14 mouse cellular contexts compared by ENCODE assay signal in the genomic region with DNA sequence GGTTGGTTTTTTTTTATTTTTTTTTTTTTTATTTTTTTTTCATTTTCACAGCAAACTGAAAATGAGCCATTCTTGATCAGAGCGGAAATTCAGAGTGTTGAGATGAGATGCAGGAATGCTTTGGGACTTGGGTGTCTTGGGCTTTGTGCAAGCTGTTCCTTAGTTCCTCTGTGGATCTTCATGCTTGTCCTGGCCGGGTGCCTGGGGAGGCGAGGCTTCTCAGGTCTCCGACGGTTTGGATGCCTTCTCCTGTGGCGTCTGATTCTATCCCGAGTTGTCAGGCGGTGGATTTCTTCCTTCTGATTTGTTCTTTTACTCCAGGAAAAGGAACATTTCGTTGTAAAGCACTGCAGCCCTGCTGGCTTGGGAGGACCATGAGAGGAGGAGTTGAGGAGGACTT. TPM values are rescaled to one million over a fixed set of nuclear protein-coding genes. Genes with fewer than 3 reads are reported as not detected.
DNase-seq lines count a peak whose midpoint lies in the region; ATAC-seq and TF ChIP-seq lines count a peak whose summit lies in the region.
"Had no signal": no experiment of that assay in that cellular context is flagged by ENCODE, and none has a peak within 500 bp of the region (broad histone marks: within the 10 kb centered on the region; RNA-seq: fewer than 3 reads in every experiment).

No protein-coding gene starts in this region.

- no peak for TF ChIP-seq EP300 in lung, postnatal 0 days (IDR thresholded peaks at IDR 0.05)
- TF ChIP-seq EP300 in heart, postnatal 0 days (IDR thresholded peaks at IDR 0.05; ENCODE audit: low read depth): no peak

- no peak for TF ChIP-seq CTCF in lung, postnatal 0 days (IDR thresholded peaks at IDR 0.05)
- no peak for TF ChIP-seq CTCF in heart, postnatal 0 days (IDR thresholded peaks at IDR 0.05; ENCODE audit: low read depth)

- peak; percentile 36 to 38 for DNase-seq in cerebellum, postnatal 10 days
- DNase-seq in cerebellum, postnatal 4 days (ENCODE audit: low spot score in 2 of 2): no peak
- DNase-seq in lung, postnatal 0 days (ENCODE audit: low spot score): peak; percentile 28
- no peak for DNase-seq in lung, adult 18-20 months
- peak; percentile 6 for DNase-seq in heart, postnatal 0 days (ENCODE audit: low spot score)
- no peak for DNase-seq in embryo, embryonic 9.5 days (ENCODE audit: extremely low spot score)
- DNase-seq: adrenal gland, postnatal 10 days; kidney, adult 11 months; liver, postnatal 0 days had no signal

- no peaks in the 10 kb centered on the region for H3K36me3 ChIP-seq in heart, embryonic 13.5 days
- no peaks in the 10 kb centered on the region for H3K36me3 ChIP-seq in heart, embryonic 11.5 days (ENCODE audit: control insufficient read depth, insufficient read depth, low read length)
- H3K36me3 ChIP-seq in lung, postnatal 0 days (ENCODE audit: insufficient read depth, low read length): no peaks in the 10 kb centered on the region
- H3K36me3 ChIP-seq in heart, postnatal 0 days (replicated peaks; ENCODE audit: control insufficient read depth, insufficient read depth, low read length): no peaks in the 10 kb centered on the region
- H3K36me3 ChIP-seq: hindbrain, embryonic 13.5 days had no signal

- H3K9me3 ChIP-seq in heart, embryonic 13.5 days: no peaks in the 10 kb centered on the region
- H3K9me3 ChIP-seq in heart, embryonic 11.5 days (replicated peaks; ENCODE audit: control insufficient read depth, low read length): no peaks in the 10 kb centered on the region
- H3K9me3 ChIP-seq in lung, postnatal 0 days (ENCODE audit: low read length): no peaks in the 10 kb centered on the region
- no peaks in the 10 kb centered on the region for H3K9me3 ChIP-seq in heart, postnatal 0 days (replicated peaks; ENCODE audit: control insufficient read depth, low read length)
- H3K9me3 ChIP-seq: hindbrain, embryonic 13.5 days had no signal

- WGBS in heart, embryonic 13.5 days: 56% methylated on average over 9 of the region's 9 CpGs
- WGBS in heart, embryonic 11.5 days (ENCODE audit: insufficient replicate concordance): 68% methylated on average over 9 of the region's 9 CpGs
- WGBS in lung, postnatal 0 days: 58% methylated on average over 9 of the region's 9 CpGs
- 59% methylated on average over 9 of the region's 9 CpGs for WGBS in heart, postnatal 0 days

- no peak for ATAC-seq in heart, embryonic 13.5 days (ENCODE audit: extremely low read depth, insufficient number of reproducible peaks, low FRiP score, low TSS enrichment)
- no peak for ATAC-seq in heart, embryonic 11.5 days (replicated peaks; ENCODE audit: insufficient number of reproducible peaks, low FRiP score, low TSS enrichment)
- ATAC-seq in lung, postnatal 0 days: no peak
- ATAC-seq in heart, postnatal 0 days (ENCODE audit: insufficient read depth, low read depth): no peak
- ATAC-seq: liver, postnatal 0 days had no signal

- no peak overlapping the region; the same call in 1 of the 2 replicates for H3K27ac ChIP-seq in heart, embryonic 13.5 days (replicated peaks)
- no peak overlapping the region for H3K27ac ChIP-seq in heart, embryonic 11.5 days (ENCODE audit: low read depth, low read length)
- H3K27ac ChIP-seq in lung, postnatal 0 days (ENCODE audit: low read length): no peak overlapping the region
- H3K27ac ChIP-seq in heart, postnatal 0 days (ENCODE audit: low read depth): no peak overlapping the region
- H3K27ac ChIP-seq: hindbrain, embryonic 13.5 days had no signal

- no peak overlapping the region for H3K9ac ChIP-seq in heart, embryonic 13.5 days
- H3K9ac ChIP-seq in heart, embryonic 11.5 days (ENCODE audit: low read depth, low read length): no peak overlapping the region
- no peak overlapping the region for H3K9ac ChIP-seq in lung, postnatal 0 days (replicated peaks; ENCODE audit: low read depth)
- no peak overlapping the region for H3K9ac ChIP-seq in heart, postnatal 0 days (replicated peaks; ENCODE audit: low read depth, low read length)
- H3K9ac ChIP-seq: hindbrain, embryonic 13.5 days; liver, postnatal 0 days had no signal

- no peaks in the 10 kb centered on the region for H3K27me3 ChIP-seq in heart, embryonic 13.5 days (replicated peaks)
- H3K27me3 ChIP-seq in heart, embryonic 11.5 days (ENCODE audit: control insufficient read depth, insufficient read depth, low read length): no peaks in the 10 kb centered on the region
- no peaks in the 10 kb centered on the region for H3K27me3 ChIP-seq in lung, postnatal 0 days (replicated peaks; ENCODE audit: insufficient read depth, low read length)
- no peaks in the 10 kb centered on the region for H3K27me3 ChIP-seq in heart, postnatal 0 days (ENCODE audit: control insufficient read depth, insufficient read depth, low read length)

- H3K4me3 ChIP-seq in heart, embryonic 13.5 days: no peak overlapping the region
- H3K4me3 ChIP-seq in heart, embryonic 11.5 days (ENCODE audit: low read depth, low read length): no peak overlapping the region
- no peak overlapping the region for H3K4me3 ChIP-seq in lung, postnatal 0 days (ENCODE audit: low read depth, low read length)
- no peak overlapping the region for H3K4me3 ChIP-seq in heart, postnatal 0 days (ENCODE audit: low read depth, low read length)
- H3K4me3 ChIP-seq: erythroblast, embryonic 14.5 days; hindbrain, embryonic 13.5 days; myocyte had no signal

- H3K4me1 ChIP-seq in heart, embryonic 13.5 days: peaks cover 18% of the 10 kb centered on the region
- H3K4me1 ChIP-seq in heart, embryonic 11.5 days (ENCODE audit: control insufficient read depth, insufficient read depth, low read length): peaks cover 2% of the 10 kb centered on the region; the same call in 1 of the 2 replicates
- no peaks in the 10 kb centered on the region for H3K4me1 ChIP-seq in lung, postnatal 0 days (ENCODE audit: insufficient read depth, low read depth, low read length)
- H3K4me1 ChIP-seq in heart, postnatal 0 days (ENCODE audit: control insufficient read depth, insufficient read depth): peaks cover 13% of the 10 kb centered on the region

- H3K4me2 ChIP-seq in heart, embryonic 13.5 days: peak overlapping the region; percentile 46; the same call in 1 of the 2 replicates
- H3K4me2 ChIP-seq in heart, embryonic 11.5 days: no peak overlapping the region
- no peak overlapping the region for H3K4me2 ChIP-seq in lung, postnatal 0 days (replicated peaks; ENCODE audit: low read depth, low read length)
- no peak overlapping the region for H3K4me2 ChIP-seq in heart, postnatal 0 days (ENCODE audit: low read depth, low read length)
- H3K4me2 ChIP-seq: hindbrain, embryonic 13.5 days had no signal

RNA-seq across cellular contexts. Expression of gene Mgmt, which starts 51.7 kb away (rescaled TPM):
- polyA plus RNA-seq in heart, embryonic 13.5 days (2015; fragmentation: Nextera tagmentation; extraction: Ambion mirVana): 3.9 and 5.3 TPM in 2 replicates
- 5.5 and 5.6 TPM in 2 replicates for polyA plus RNA-seq in heart, embryonic 11.5 days (2014; fragmentation: Nextera tagmentation; extraction: Ambion mirVana)
- 1.7 and 1.8 TPM in 2 replicates for polyA plus RNA-seq in lung, postnatal 0 days (2015; fragmentation: Nextera tagmentation; extraction: Ambion mirVana)
- 3.6 and 6.4 TPM in 2 replicates for total RNA-seq in heart, postnatal 0 days (2014; rRNA removed; ENCODE audit: low replicate concordance)
- 5.4 and 7.0 TPM in 2 replicates for polyA plus RNA-seq in heart, postnatal 0 days (2015; fragmentation: Nextera tagmentation; extraction: Ambion mirVana)

Comparison
In these comparisons a context has a peak if more than half of its experiments do, and no peak if none do; other contexts are left out.
1. DNase-seq: peak in cerebellum, postnatal 10 days (2 of 2), lung, postnatal 0 days (single experiment) and heart, postnatal 0 days (single experiment); none in cerebellum, postnatal 4 days (0 of 2), lung, adult 18-20 months (0 of 2) and embryo, embryonic 9.5 days (single experiment).